Mouse (Mus musculus) kidney, embryonic 15.5 days (tissue): ENCODE data around the gene Papola. TPM values are rescaled to one million over a fixed set of nuclear protein-coding genes. Genes with fewer than 3 reads are reported as not detected.
A peak's percentile ranks its signal among the peaks of the same experiment; 100 is the strongest.

Source experiments
- ATAC-seq: fragments of 200-750 bp; cut with Nextera tagmentation; replicated peaks from 2 replicates; pipeline ENCODE4 v1.8.0; 2017; ENCODE audit warnings: moderate TSS enrichment; ENCODE audit not compliant: low FRiP score
- H3K27ac ChIP-seq: fragments of 300-500 bp; sonication (generic); 2 replicates; pipeline ENCODE4 v1.5.1; 2015; ENCODE audit warnings: mild to moderate bottlenecking, inconsistent platforms
- H3K27me3 ChIP-seq: fragments of 300-500 bp; sonication (generic); 2 replicates; pipeline ENCODE4 v1.6.1; 2015; ENCODE audit warnings: inconsistent platforms
- H3K36me3 ChIP-seq: fragments of 300-500 bp; sonication (generic); 2 replicates; pipeline ENCODE4 v1.6.1; 2015; ENCODE audit warnings: inconsistent platforms
- H3K4me1 ChIP-seq: fragments of 300-500 bp; sonication (generic); 2 replicates; pipeline ENCODE4 v1.6.1; 2015; ENCODE audit warnings: inconsistent platforms
- H3K4me2 ChIP-seq: fragments of 300-500 bp; sonication (generic); 2 replicates; pipeline ENCODE4 v1.6.1; 2015; ENCODE audit warnings: moderate library complexity, mild to moderate bottlenecking, inconsistent platforms
- H3K4me3 ChIP-seq: fragments of 300-500 bp; sonication (generic); replicated peaks from 2 replicates; pipeline ENCODE4 v1.5.1; 2015; ENCODE audit warnings: mild to moderate bottlenecking, inconsistent platforms
- H3K9ac ChIP-seq: fragments of 300-500 bp; sonication (generic); 2 replicates; pipeline ENCODE4 v1.6.1; 2015; ENCODE audit warnings: mild to moderate bottlenecking, inconsistent platforms
- H3K9me3 ChIP-seq: fragments of 300-500 bp; sonication (generic); replicated peaks from 2 replicates; pipeline ENCODE4 v1.6.1; 2016; ENCODE audit warnings: inconsistent platforms
- WGBS: fragments of 180-500 bp; shearing (Covaris S2); methylation state at CpG from one replicate; pipeline ENCODE4 v1.1.7; 2015; ENCODE audit warnings: mixed read lengths; 5-methylcytosine and 5-hydroxymethylcytosine counted together
- polyA plus RNA-seq: library from polyadenylated mRNA; unstranded; fragments of >200 nt; fragmentation: Nextera tagmentation; extraction: Ambion mirVana; gene quantifications from 2 replicates; pipeline ENCODE4 v1.2.1, GENCODE M21; 2015

The Papola gene
- polyA plus RNA-seq, 1 experiment from 2014 or later, result 209 TPM

- H3K4me1 ChIP-seq, result no peaks in the 10 kb centered on the region
- H3K4me2 ChIP-seq, result no peak overlapping the region
- no peak overlapping the region for H3K9ac ChIP-seq
- no peaks in the 10 kb centered on the region for H3K27me3 ChIP-seq
- no peaks in the 10 kb centered on the region for H3K9me3 ChIP-seq
- H3K36me3 ChIP-seq, result peaks cover 55% of the 10 kb centered on the region
- 66% methylated on average over 12 of the region's 12 CpGs for whole genome bisulfite sequencing
- no peak for ATAC-seq
- no peak overlapping the region for H3K27ac ChIP-seq
- H3K4me3 ChIP-seq, result no peak overlapping the region
These were observed 58.9 kb downstream of the Papola start for GRCm38 (mm10) chr12:105843243-105844005.

- no peak overlapping the region for H3K4me3 ChIP-seq
- WGBS, result 91% methylated on average over 4 of the region's 4 CpGs
These were observed 59.9 kb downstream of the Papola start for GRCm38 (mm10) chr12:105844406-105844805.

GRCm38 (mm10) chr12:105849102-105849501 lies 64.6 kb downstream of the Papola start:
- Histone ChIP-seq H3K27me3 (no peaks in the 10 kb centered on the region), H3K36me3 (0 out of 2 replicates have a peak, but pooled peaks cover 9% of the 10 kb centered on the region), H3K9ac (no peak overlapping the region), H3K4me2 (no peak overlapping the region), H3K4me1 (0 out of 2 replicates have a peak, but pooled peaks cover under 1% of the 10 kb centered on the region), H3K9me3 (no peaks in the 10 kb centered on the region), H3K27ac (no peak overlapping the region), H3K4me3 (no peak overlapping the region)
- ATAC-seq, result no peak
- 64% methylated on average over 8 of the region's 8 CpGs for WGBS

More at GRCm38 (mm10) chr12:105844406-105844805, 59.9 kb downstream of the Papola start:
- no peak for ATAC-seq
- Histone ChIP-seq H3K36me3 (peaks cover 46% of the 10 kb centered on the region), H3K4me2 (no peak overlapping the region), H3K9me3 (no peaks in the 10 kb centered on the region), H3K4me1 (no peaks in the 10 kb centered on the region), H3K27me3 (no peaks in the 10 kb centered on the region), H3K9ac (no peak overlapping the region), H3K27ac (no peak overlapping the region)

GRCm38 (mm10) chr12:105850675-105851074 lies 66.2 kb downstream of the Papola start:
- Histone ChIP-seq H3K4me1 (0 out of 2 replicates have a peak, but pooled peaks cover 3% of the 10 kb centered on the region), H3K4me3 (no peak overlapping the region), H3K27ac (no peak overlapping the region), H3K9ac (no peak overlapping the region), H3K36me3 (no peaks in the 10 kb centered on the region), H3K9me3 (no peaks in the 10 kb centered on the region), H3K27me3 (no peaks in the 10 kb centered on the region), H3K4me2 (no peak overlapping the region)
- ATAC-seq, result no peak
- 71% methylated on average over 9 of the region's 9 CpGs for WGBS

- Histone ChIP-seq H3K9ac (no peak overlapping the region), H3K27me3 (no peaks in the 10 kb centered on the region), H3K27ac (no peak overlapping the region), H3K9me3 (no peaks in the 10 kb centered on the region), H3K4me3 (no peak overlapping the region), H3K4me1 (0 out of 2 replicates have a peak, but pooled peaks cover 3% of the 10 kb centered on the region), H3K4me2 (no peak overlapping the region), H3K36me3 (no peaks in the 10 kb centered on the region)
- 68% methylated on average over 7 of the region's 7 CpGs for WGBS
- ATAC-seq, result no peak
These were observed 68.3 kb downstream of the Papola start for GRCm38 (mm10) chr12:105852798-105853197.

- Histone ChIP-seq H3K4me1 (0 out of 2 replicates have a peak, but pooled peaks cover 3% of the 10 kb centered on the region), H3K4me2 (no peak overlapping the region), H3K27ac (no peak overlapping the region), H3K36me3 (no peaks in the 10 kb centered on the region), H3K27me3 (no peaks in the 10 kb centered on the region), H3K4me3 (no peak overlapping the region), H3K9ac (no peak overlapping the region), H3K9me3 (no peaks in the 10 kb centered on the region)
- 0 out of 2 replicates have a peak, but pooled peaks have one; percentile 41 for ATAC-seq
- 40% methylated on average over 6 of the region's 6 CpGs for WGBS
These were observed 70.1 kb downstream of the Papola start for GRCm38 (mm10) chr12:105854639-105855038.

- ATAC-seq, result no peak
- Histone ChIP-seq H3K9ac (no peak overlapping the region), H3K27ac (no peak overlapping the region), H3K4me2 (no peak overlapping the region), H3K9me3 (no peaks in the 10 kb centered on the region), H3K4me3 (no peak overlapping the region), H3K4me1 (0 out of 2 replicates have a peak, but pooled peaks cover 5% of the 10 kb centered on the region), H3K27me3 (no peaks in the 10 kb centered on the region), H3K36me3 (no peaks in the 10 kb centered on the region)
- 76% methylated on average over 5 of the region's 5 CpGs for WGBS
These were observed 73.6 kb downstream of the Papola start for GRCm38 (mm10) chr12:105857902-105858640.

- Histone ChIP-seq H3K4me3 (no peak overlapping the region), H3K27me3 (no peaks in the 10 kb centered on the region), H3K4me1 (0 out of 2 replicates have a peak, but pooled peaks cover 4% of the 10 kb centered on the region), H3K27ac (no peak overlapping the region), H3K36me3 (no peaks in the 10 kb centered on the region), H3K9me3 (no peaks in the 10 kb centered on the region), H3K9ac (no peak overlapping the region), H3K4me2 (no peak overlapping the region)
- no peak for ATAC-seq
- WGBS, result 70% methylated on average over 6 of the region's 6 CpGs
These were observed 77.6 kb downstream of the Papola start for GRCm38 (mm10) chr12:105862072-105862471.

- no peak overlapping the region for H3K4me2 ChIP-seq
- no peak overlapping the region for H3K9ac ChIP-seq
- no peak overlapping the region for H3K27ac ChIP-seq
- H3K9me3 ChIP-seq, result no peaks in the 10 kb centered on the region
- H3K4me1 ChIP-seq, result 0 out of 2 replicates have a peak, but pooled peaks cover 4% of the 10 kb centered on the region
- ATAC-seq, result no peak
- no peaks in the 10 kb centered on the region for H3K27me3 ChIP-seq
- H3K4me3 ChIP-seq, result no peak overlapping the region
- H3K36me3 ChIP-seq, result no peaks in the 10 kb centered on the region
- WGBS, result 80% methylated on average over 22 of the region's 22 CpGs
These were observed 78.1 kb downstream of the Papola start for GRCm38 (mm10) chr12:105862607-105863006.

GRCm38 (mm10) chr12:105863436-105863835 lies 78.9 kb downstream of the Papola start:
- H3K27me3 ChIP-seq, result no peaks in the 10 kb centered on the region
- no peak overlapping the region for H3K4me2 ChIP-seq
- no peak for ATAC-seq
- no peaks in the 10 kb centered on the region for H3K36me3 ChIP-seq
- 0 out of 2 replicates have a peak, but pooled peaks cover 4% of the 10 kb centered on the region for H3K4me1 ChIP-seq
- H3K9ac ChIP-seq, result no peak overlapping the region
- no peak overlapping the region for H3K27ac ChIP-seq
- WGBS, result 72% methylated on average over 11 of the region's 11 CpGs
- no peaks in the 10 kb centered on the region for H3K9me3 ChIP-seq
- no peak overlapping the region for H3K4me3 ChIP-seq

- no peaks in the 10 kb centered on the region for H3K9me3 ChIP-seq
These were observed 83.2 kb downstream of the Papola start for GRCm38 (mm10) chr12:105867646-105868045.

GRCm38 (mm10) chr12:105869242-105869641 lies 84.7 kb downstream of the Papola start:
- Histone ChIP-seq H3K9ac (no peak overlapping the region), H3K4me2 (peak overlapping the region; percentile 38), H3K4me1 (peaks cover 6% of the 10 kb centered on the region; the same call in 1 of the 2 replicates), H3K9me3 (no peaks in the 10 kb centered on the region), H3K4me3 (no peak overlapping the region), H3K36me3 (no peaks in the 10 kb centered on the region), H3K27me3 (peaks cover 6% of the 10 kb centered on the region; the same call in 1 of the 2 replicates), H3K27ac (no peak overlapping the region)
- no peak for ATAC-seq
- 35% methylated on average over 6 of the region's 6 CpGs for WGBS

More at GRCm38 (mm10) chr12:105867646-105868045, 83.2 kb downstream of the Papola start:
- no peak overlapping the region for H3K4me3 ChIP-seq
- H3K27ac ChIP-seq, result no peak overlapping the region
- ATAC-seq, result no peak
- peaks cover 3% of the 10 kb centered on the region; the same call in 1 of the 2 replicates for H3K27me3 ChIP-seq
- WGBS, result 89% methylated on average over 2 of the region's 2 CpGs
- H3K36me3 ChIP-seq, result no peaks in the 10 kb centered on the region
- H3K9ac ChIP-seq, result no peak overlapping the region
- peaks cover 8% of the 10 kb centered on the region; the same call in 1 of the 2 replicates for H3K4me1 ChIP-seq
- no peak overlapping the region for H3K4me2 ChIP-seq
